Mouse (Mus musculus): ENCODE measurements at regions not wholly inside any gene's neighbourhood (a gene's known extent, or its start where the extent isn't known, plus 50 kb on each side); places are given as distances from the start of the nearest gene placed in this dataset.

GRCm38 (mm10) chr1:183624266-183624665 lies 206.3 kb downstream of the Hhipl2 start:
- WGBS: 56% methylated on average over 1 of the region's 1 CpGs
- H3K4me1 ChIP-seq (replicated peaks): no peaks in the 10 kb centered on the region
- no peak overlapping the region for H3K4me2 ChIP-seq
- H3K4me3 ChIP-seq: no peak overlapping the region
- no peak overlapping the region for H3K27ac ChIP-seq
- H3K9me3 ChIP-seq (replicated peaks): no peaks in the 10 kb centered on the region
- H3K36me3 ChIP-seq: no peaks in the 10 kb centered on the region
- H3K27me3 ChIP-seq: no peaks in the 10 kb centered on the region
- H3K9ac ChIP-seq: no peak overlapping the region
- no peak for ATAC-seq (replicated peaks; ENCODE audit: insufficient number of reproducible peaks, insufficient read depth, low FRiP score, low read depth)

GRCm38 (mm10) chr1:183633810-183634209 lies 215.8 kb downstream of the Hhipl2 start:
- WGBS: 72% methylated on average over 6 of the region's 6 CpGs
- Histone ChIP-seq H3K9ac (no peak overlapping the region), H3K4me1 (replicated peaks) (no peaks in the 10 kb centered on the region), H3K4me3 (no peak overlapping the region), H3K27me3 (no peaks in the 10 kb centered on the region), H3K36me3 (no peaks in the 10 kb centered on the region), H3K4me2 (no peak overlapping the region), H3K9me3 (replicated peaks) (no peaks in the 10 kb centered on the region), H3K27ac (no peak overlapping the region)
- no peak for ATAC-seq (replicated peaks; ENCODE audit: insufficient number of reproducible peaks, insufficient read depth, low FRiP score, low read depth)

GRCm38 (mm10) chr1:183634836-183635235 lies 216.8 kb downstream of the Hhipl2 start:
- Histone ChIP-seq H3K4me1 (replicated peaks) (no peaks in the 10 kb centered on the region), H3K27ac (no peak overlapping the region), H3K4me3 (no peak overlapping the region), H3K4me2 (no peak overlapping the region), H3K9me3 (replicated peaks) (no peaks in the 10 kb centered on the region), H3K36me3 (no peaks in the 10 kb centered on the region), H3K27me3 (no peaks in the 10 kb centered on the region), H3K9ac (no peak overlapping the region)
- ATAC-seq (replicated peaks; ENCODE audit: insufficient number of reproducible peaks, insufficient read depth, low FRiP score, low read depth): no peak
- 73% methylated on average over 1 of the region's 1 CpGs for WGBS

GRCm38 (mm10) chr1:183637214-183637613 lies 219.2 kb downstream of the Hhipl2 start:
- H3K4me1 ChIP-seq (replicated peaks): no peaks in the 10 kb centered on the region
- 88% methylated on average over 8 of the region's 8 CpGs for WGBS
- no peak overlapping the region for H3K4me3 ChIP-seq
- H3K27me3 ChIP-seq: no peaks in the 10 kb centered on the region
- H3K9ac ChIP-seq: no peak overlapping the region
- ATAC-seq (replicated peaks; ENCODE audit: insufficient number of reproducible peaks, insufficient read depth, low FRiP score, low read depth): no peak
- H3K27ac ChIP-seq: no peak overlapping the region
- H3K36me3 ChIP-seq: no peaks in the 10 kb centered on the region
- no peak overlapping the region for H3K4me2 ChIP-seq
- no peaks in the 10 kb centered on the region for H3K9me3 ChIP-seq (replicated peaks)

GRCm38 (mm10) chr1:183639332-183639731 lies 221.3 kb downstream of the Hhipl2 start:
- H3K27me3 ChIP-seq: no peaks in the 10 kb centered on the region
- no peak for ATAC-seq (replicated peaks; ENCODE audit: insufficient number of reproducible peaks, insufficient read depth, low FRiP score, low read depth)
- no peaks in the 10 kb centered on the region for H3K9me3 ChIP-seq (replicated peaks)
- H3K4me3 ChIP-seq: no peak overlapping the region
- H3K27ac ChIP-seq: no peak overlapping the region
- no peaks in the 10 kb centered on the region for H3K4me1 ChIP-seq (replicated peaks)
- no peaks in the 10 kb centered on the region for H3K36me3 ChIP-seq
- no peak overlapping the region for H3K4me2 ChIP-seq
- no peak overlapping the region for H3K9ac ChIP-seq
- WGBS: 45% methylated on average over 7 of the region's 7 CpGs

- Histone ChIP-seq H3K27ac (no peak overlapping the region), H3K9me3 (replicated peaks) (no peaks in the 10 kb centered on the region), H3K4me2 (no peak overlapping the region), H3K36me3 (no peaks in the 10 kb centered on the region), H3K4me3 (no peak overlapping the region), H3K4me1 (replicated peaks) (no peaks in the 10 kb centered on the region), H3K9ac (no peak overlapping the region), H3K27me3 (no peaks in the 10 kb centered on the region)
- ATAC-seq (replicated peaks; ENCODE audit: insufficient number of reproducible peaks, insufficient read depth, low FRiP score, low read depth): no peak
- WGBS: 59% methylated on average over 8 of the region's 8 CpGs
Measured at GRCm38 (mm10) chr1:183640568-183640967, 222.6 kb downstream of the Hhipl2 start.

GRCm38 (mm10) chr1:183644001-183644400 lies 226.0 kb downstream of the Hhipl2 start:
- H3K36me3 ChIP-seq: no peaks in the 10 kb centered on the region
- no peak overlapping the region for H3K27ac ChIP-seq
- H3K4me1 ChIP-seq (replicated peaks): no peaks in the 10 kb centered on the region
- no peak for ATAC-seq (replicated peaks; ENCODE audit: insufficient number of reproducible peaks, insufficient read depth, low FRiP score, low read depth)
- no peaks in the 10 kb centered on the region for H3K9me3 ChIP-seq (replicated peaks)
- H3K4me3 ChIP-seq: no peak overlapping the region
- WGBS: 29% methylated on average over 2 of the region's 2 CpGs
- no peak overlapping the region for H3K9ac ChIP-seq
- H3K27me3 ChIP-seq: no peaks in the 10 kb centered on the region
- no peak overlapping the region for H3K4me2 ChIP-seq

GRCm38 (mm10) chr1:183653878-183654277 lies 235.9 kb downstream of the Hhipl2 start:
- Histone ChIP-seq H3K4me2 (no peak overlapping the region), H3K27ac (no peak overlapping the region), H3K9ac (no peak overlapping the region), H3K9me3 (replicated peaks) (no peaks in the 10 kb centered on the region), H3K4me3 (no peak overlapping the region), H3K27me3 (no peaks in the 10 kb centered on the region), H3K36me3 (no peaks in the 10 kb centered on the region), H3K4me1 (replicated peaks) (no peaks in the 10 kb centered on the region)
- WGBS: 57% methylated on average over 6 of the region's 6 CpGs
- no peak for ATAC-seq (replicated peaks; ENCODE audit: insufficient number of reproducible peaks, insufficient read depth, low FRiP score, low read depth)

GRCm38 (mm10) chr1:183657043-183657442 lies 239.0 kb downstream of the Hhipl2 start:
- H3K4me2 ChIP-seq: no peak overlapping the region
- no peaks in the 10 kb centered on the region for H3K9me3 ChIP-seq (replicated peaks)
- no peak overlapping the region for H3K4me3 ChIP-seq
- no peaks in the 10 kb centered on the region for H3K4me1 ChIP-seq (replicated peaks)
- ATAC-seq (replicated peaks; ENCODE audit: insufficient number of reproducible peaks, insufficient read depth, low FRiP score, low read depth): no peak
- no peak overlapping the region for H3K27ac ChIP-seq
- no peak overlapping the region for H3K9ac ChIP-seq
- no peaks in the 10 kb centered on the region for H3K36me3 ChIP-seq
- H3K27me3 ChIP-seq: no peaks in the 10 kb centered on the region
- 56% methylated on average over 5 of the region's 5 CpGs for WGBS

- 59% methylated on average over 2 of the region's 2 CpGs for WGBS
- H3K9ac ChIP-seq: no peak overlapping the region
- H3K36me3 ChIP-seq: no peaks in the 10 kb centered on the region
- H3K27ac ChIP-seq: no peak overlapping the region
- no peaks in the 10 kb centered on the region for H3K9me3 ChIP-seq (replicated peaks)
- no peaks in the 10 kb centered on the region for H3K27me3 ChIP-seq
- H3K4me1 ChIP-seq (replicated peaks): no peaks in the 10 kb centered on the region
- H3K4me3 ChIP-seq: no peak overlapping the region
- no peak for ATAC-seq (replicated peaks; ENCODE audit: insufficient number of reproducible peaks, insufficient read depth, low FRiP score, low read depth)
- no peak overlapping the region for H3K4me2 ChIP-seq
Measured at GRCm38 (mm10) chr1:183660541-183660940, 242.5 kb downstream of the Hhipl2 start.

GRCm38 (mm10) chr1:183662369-183663043 lies 244.5 kb downstream of the Hhipl2 start:
- Histone ChIP-seq H3K4me2 (no peak overlapping the region), H3K27ac (no peak overlapping the region), H3K9ac (no peak overlapping the region), H3K27me3 (no peaks in the 10 kb centered on the region), H3K9me3 (replicated peaks) (peaks cover 7% of the 10 kb centered on the region), H3K36me3 (no peaks in the 10 kb centered on the region), H3K4me1 (replicated peaks) (no peaks in the 10 kb centered on the region), H3K4me3 (no peak overlapping the region)
- no peak for ATAC-seq (replicated peaks; ENCODE audit: insufficient number of reproducible peaks, insufficient read depth, low FRiP score, low read depth)
- 76% methylated on average over 15 of the region's 15 CpGs for WGBS

GRCm38 (mm10) chr1:183669271-183669670 lies 251.3 kb downstream of the Hhipl2 start:
- WGBS: 75% methylated on average over 8 of the region's 8 CpGs
- Histone ChIP-seq H3K27me3 (peaks cover 5% of the 10 kb centered on the region; the same call in 1 of the 2 replicates), H3K36me3 (no peaks in the 10 kb centered on the region), H3K4me3 (no peak overlapping the region), H3K27ac (no peak overlapping the region), H3K4me2 (peak overlapping the region; percentile 27; the same call in 1 of the 2 replicates), H3K9me3 (replicated peaks) (peaks cover 7% of the 10 kb centered on the region), H3K4me1 (replicated peaks) (0 out of 2 replicates have a peak, but pooled peaks cover 4% of the 10 kb centered on the region), H3K9ac (no peak overlapping the region)
- ATAC-seq (replicated peaks; ENCODE audit: insufficient number of reproducible peaks, insufficient read depth, low FRiP score, low read depth): no peak
